Mouse (Mus musculus): ENCODE measurements at regions not wholly inside any gene's neighbourhood (a gene's known extent, or its start where the extent isn't known, plus 50 kb on each side); places are given as distances from the start of the nearest gene placed in this dataset.
A peak's percentile ranks its signal among the peaks of the same experiment; 100 is the strongest.

DNA sequence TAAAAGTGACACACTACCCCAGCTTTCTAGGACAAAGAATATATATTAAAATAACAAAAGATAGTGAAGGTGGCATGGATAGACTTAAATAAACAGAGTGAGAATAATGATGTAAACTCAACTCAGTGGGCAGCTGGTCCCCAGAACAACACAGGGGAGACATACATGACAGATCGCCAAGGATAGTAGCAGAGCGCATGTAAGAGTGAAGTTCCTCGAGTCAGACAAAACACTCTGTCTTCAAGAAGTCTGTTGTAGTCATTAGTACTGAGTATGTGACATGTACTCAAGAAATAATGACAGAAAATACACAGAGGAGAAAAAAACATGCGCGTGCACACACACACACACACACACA, 74.8 kb upstream of the Stxbp5l start:
- Histone ChIP-seq H3K4me3 (ENCODE audit: low read length) (no peak overlapping the region), H3K9me3 (ENCODE audit: control insufficient read depth, low read length) (no peaks in the 10 kb centered on the region), H3K36me3 (ENCODE audit: control insufficient read depth, insufficient read depth, low read length) (no peaks in the 10 kb centered on the region), H3K27me3 (ENCODE audit: control insufficient read depth, insufficient read depth, low read depth, low read length) (no peaks in the 10 kb centered on the region), H3K9ac (ENCODE audit: low read length) (no peak overlapping the region), H3K4me1 (replicated peaks; ENCODE audit: control insufficient read depth, insufficient read depth, low read length) (no peaks in the 10 kb centered on the region), H3K27ac (ENCODE audit: low read length) (no peak overlapping the region), H3K4me2 (ENCODE audit: low read depth, low read length) (no peak overlapping the region)
- no peak for ATAC-seq (ENCODE audit: low read depth)
- 66% methylated on average over 5 of the region's 5 CpGs for WGBS

GRCm38 (mm10) chr16:37458592-37459532, 74.1 kb upstream of the Stxbp5l start:
- Histone ChIP-seq H3K4me3 (ENCODE audit: low read length) (no peak overlapping the region), H3K4me2 (ENCODE audit: low read depth, low read length) (no peak overlapping the region), H3K27me3 (ENCODE audit: control insufficient read depth, insufficient read depth, low read depth, low read length) (no peaks in the 10 kb centered on the region), H3K9me3 (ENCODE audit: control insufficient read depth, low read length) (no peaks in the 10 kb centered on the region), H3K9ac (ENCODE audit: low read length) (no peak overlapping the region), H3K4me1 (replicated peaks; ENCODE audit: control insufficient read depth, insufficient read depth, low read length) (no peaks in the 10 kb centered on the region), H3K27ac (ENCODE audit: low read length) (no peak overlapping the region), H3K36me3 (ENCODE audit: control insufficient read depth, insufficient read depth, low read length) (no peaks in the 10 kb centered on the region)
- WGBS: 79% methylated on average over 4 of the region's 4 CpGs
- ATAC-seq (ENCODE audit: low read depth): no peak

DNA sequence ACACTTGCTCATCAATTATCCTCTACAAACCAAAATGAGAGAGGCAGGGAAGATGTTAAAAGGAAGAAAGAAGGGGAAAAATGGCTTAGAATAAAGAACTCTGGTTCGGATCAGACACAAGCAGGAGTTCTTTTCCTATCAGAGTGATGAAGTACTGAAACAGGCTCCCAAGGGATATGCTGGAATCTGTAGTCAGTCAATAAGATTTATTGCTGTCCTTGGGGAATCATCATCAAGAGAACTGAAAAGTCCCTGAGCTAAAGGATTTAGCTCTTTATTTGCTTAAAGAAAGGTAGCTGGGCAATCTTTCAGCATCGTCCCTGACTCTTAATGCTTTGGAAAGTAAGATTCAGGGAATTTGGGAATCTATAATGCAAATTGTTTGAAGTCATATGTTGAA, 71.2 kb upstream of the Stxbp5l start:
- no peak overlapping the region for H3K4me2 ChIP-seq (ENCODE audit: low read depth, low read length)
- H3K27me3 ChIP-seq (ENCODE audit: control insufficient read depth, insufficient read depth, low read depth, low read length): no peaks in the 10 kb centered on the region
- H3K4me1 ChIP-seq (replicated peaks; ENCODE audit: control insufficient read depth, insufficient read depth, low read length): no peaks in the 10 kb centered on the region
- no peak overlapping the region for H3K4me3 ChIP-seq (ENCODE audit: low read length)
- no peak overlapping the region for H3K27ac ChIP-seq (ENCODE audit: low read length)
- H3K9me3 ChIP-seq (ENCODE audit: control insufficient read depth, low read length): no peaks in the 10 kb centered on the region
- no peaks in the 10 kb centered on the region for H3K36me3 ChIP-seq (ENCODE audit: control insufficient read depth, insufficient read depth, low read length)
- ATAC-seq (ENCODE audit: low read depth): no peak
- WGBS: 51% methylated on average over 2 of the region's 2 CpGs
- no peak overlapping the region for H3K9ac ChIP-seq (ENCODE audit: low read length)

DNA sequence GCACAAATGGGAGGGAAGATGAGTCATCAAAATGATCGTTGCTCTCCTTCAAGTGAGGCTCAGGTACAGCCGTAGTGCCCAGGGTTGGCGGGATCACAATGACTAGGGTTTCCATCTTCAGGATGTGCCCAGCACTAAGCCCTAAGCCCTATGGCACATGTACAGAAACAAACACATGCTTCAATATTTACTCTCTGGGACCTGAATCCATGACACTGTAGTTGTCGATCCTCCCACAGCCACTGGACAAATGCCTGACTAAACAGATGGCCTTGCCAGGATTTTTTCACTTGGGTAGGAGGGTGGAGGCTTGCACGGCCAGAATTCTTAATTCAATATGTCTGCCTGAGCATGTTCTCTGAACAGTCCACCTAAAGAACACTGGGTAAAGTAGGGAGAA, 65.1 kb upstream of the Stxbp5l start:
- Histone ChIP-seq H3K9ac (ENCODE audit: low read length) (no peak overlapping the region), H3K4me2 (ENCODE audit: low read depth, low read length) (no peak overlapping the region), H3K4me1 (replicated peaks; ENCODE audit: control insufficient read depth, insufficient read depth, low read length) (no peaks in the 10 kb centered on the region), H3K4me3 (ENCODE audit: low read length) (no peak overlapping the region), H3K27ac (ENCODE audit: low read length) (no peak overlapping the region), H3K27me3 (ENCODE audit: control insufficient read depth, insufficient read depth, low read depth, low read length) (no peaks in the 10 kb centered on the region), H3K36me3 (ENCODE audit: control insufficient read depth, insufficient read depth, low read length) (no peaks in the 10 kb centered on the region), H3K9me3 (ENCODE audit: control insufficient read depth, low read length) (no peaks in the 10 kb centered on the region)
- no peak for ATAC-seq (ENCODE audit: low read depth)
- WGBS: 86% methylated on average over 5 of the region's 5 CpGs

DNA sequence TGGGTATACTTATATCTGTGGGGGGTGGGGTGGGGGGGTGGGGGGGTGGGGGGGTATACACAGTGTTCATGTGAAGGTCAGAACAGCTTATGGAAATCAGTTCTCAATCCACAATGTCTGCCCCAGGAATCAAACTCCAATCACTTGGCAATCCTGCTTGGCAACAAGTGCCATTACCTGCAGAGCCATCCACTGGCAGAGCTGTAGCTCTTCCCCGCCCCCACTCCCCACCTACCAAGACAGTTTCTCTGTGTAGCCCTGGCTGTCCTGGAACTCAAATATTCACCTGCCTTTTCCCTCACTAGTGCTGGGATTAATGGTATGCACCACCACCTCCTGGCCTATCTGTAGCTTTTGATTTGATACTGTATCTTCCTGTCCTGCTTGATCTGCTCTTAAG, 61.0 kb upstream of the Stxbp5l start:
- WGBS: 81% methylated on average over 1 of the region's 1 CpGs

DNA sequence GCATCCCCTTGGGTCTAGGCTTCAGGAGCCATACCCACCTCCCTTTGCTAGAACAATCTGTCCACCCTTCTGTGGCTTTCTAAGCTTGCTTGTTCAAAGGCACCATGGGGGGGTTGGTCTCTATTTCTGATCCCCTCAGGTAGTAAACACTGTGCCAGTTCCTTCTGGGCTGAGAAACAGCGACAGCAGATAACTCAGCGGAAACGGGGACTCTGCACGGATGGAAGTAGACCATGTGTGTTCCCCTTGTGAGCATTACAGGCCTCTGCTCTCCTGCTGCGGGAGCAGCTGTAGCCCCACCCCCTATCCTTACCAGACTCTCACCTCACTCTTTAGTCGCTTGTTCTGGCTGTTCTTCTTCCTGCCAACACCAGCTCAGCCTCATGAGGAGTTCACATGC, 58.2 kb upstream of the Stxbp5l start:
- H3K9me3 ChIP-seq (ENCODE audit: control insufficient read depth, low read length): no peaks in the 10 kb centered on the region
- H3K4me2 ChIP-seq (ENCODE audit: low read depth, low read length): no peak overlapping the region
- H3K4me1 ChIP-seq (replicated peaks; ENCODE audit: control insufficient read depth, insufficient read depth, low read length): no peaks in the 10 kb centered on the region
- no peaks in the 10 kb centered on the region for H3K27me3 ChIP-seq (ENCODE audit: control insufficient read depth, insufficient read depth, low read depth, low read length)
- no peak overlapping the region for H3K9ac ChIP-seq (ENCODE audit: low read length)
- 50% methylated on average over 6 of the region's 6 CpGs for WGBS
- H3K36me3 ChIP-seq (ENCODE audit: control insufficient read depth, insufficient read depth, low read length): no peaks in the 10 kb centered on the region
- no peak overlapping the region for H3K27ac ChIP-seq (ENCODE audit: low read length)
- ATAC-seq (ENCODE audit: low read depth): no peak
- no peak overlapping the region for H3K4me3 ChIP-seq (ENCODE audit: low read length)

More for the DNA sequence above, 61.0 kb upstream of the Stxbp5l start:
- no peaks in the 10 kb centered on the region for H3K36me3 ChIP-seq (ENCODE audit: control insufficient read depth, insufficient read depth, low read length)
- H3K9ac ChIP-seq (ENCODE audit: low read length): no peak overlapping the region
- ATAC-seq (ENCODE audit: low read depth): no peak
- H3K27ac ChIP-seq (ENCODE audit: low read length): no peak overlapping the region
- no peaks in the 10 kb centered on the region for H3K4me1 ChIP-seq (replicated peaks; ENCODE audit: control insufficient read depth, insufficient read depth, low read length)
- H3K4me3 ChIP-seq (ENCODE audit: low read length): no peak overlapping the region
- H3K27me3 ChIP-seq (ENCODE audit: control insufficient read depth, insufficient read depth, low read depth, low read length): no peaks in the 10 kb centered on the region
- no peak overlapping the region for H3K4me2 ChIP-seq (ENCODE audit: low read depth, low read length)
- no peaks in the 10 kb centered on the region for H3K9me3 ChIP-seq (ENCODE audit: control insufficient read depth, low read length)

DNA sequence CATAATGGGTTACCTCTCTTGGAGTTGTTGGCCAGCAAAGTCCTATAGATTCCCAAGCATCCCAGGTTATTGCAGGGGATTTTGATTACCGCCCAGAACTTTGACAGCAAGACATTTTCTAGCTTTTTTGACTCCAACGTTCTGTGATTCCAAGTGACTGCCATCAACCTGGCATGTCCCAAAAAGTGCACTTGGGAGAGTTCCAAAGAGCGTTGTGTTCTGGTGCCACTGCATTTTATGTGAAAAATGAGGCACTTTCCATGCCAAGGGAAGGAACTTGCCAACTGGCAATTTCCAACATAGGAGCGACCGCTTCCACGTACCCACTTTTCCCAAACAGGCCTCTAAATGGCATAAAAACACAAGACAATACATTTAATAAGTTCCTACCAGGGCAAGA, 57.7 kb upstream of the Stxbp5l start:
- WGBS: 84% methylated on average over 6 of the region's 6 CpGs
- no peak overlapping the region for H3K27ac ChIP-seq (ENCODE audit: low read length)
- no peak for ATAC-seq (ENCODE audit: low read depth)
- H3K27me3 ChIP-seq (ENCODE audit: control insufficient read depth, insufficient read depth, low read depth, low read length): no peaks in the 10 kb centered on the region
- no peak overlapping the region for H3K9ac ChIP-seq (ENCODE audit: low read length)
- no peak overlapping the region for H3K4me3 ChIP-seq (ENCODE audit: low read length)
- no peaks in the 10 kb centered on the region for H3K36me3 ChIP-seq (ENCODE audit: control insufficient read depth, insufficient read depth, low read length)
- H3K9me3 ChIP-seq (ENCODE audit: control insufficient read depth, low read length): no peaks in the 10 kb centered on the region
- no peaks in the 10 kb centered on the region for H3K4me1 ChIP-seq (replicated peaks; ENCODE audit: control insufficient read depth, insufficient read depth, low read length)
- no peak overlapping the region for H3K4me2 ChIP-seq (ENCODE audit: low read depth, low read length)

- H3K4me1 ChIP-seq (replicated peaks; ENCODE audit: control insufficient read depth, insufficient read depth, low read length): no peaks in the 10 kb centered on the region
- no peaks in the 10 kb centered on the region for H3K9me3 ChIP-seq (ENCODE audit: control insufficient read depth, low read length)
- H3K4me3 ChIP-seq (ENCODE audit: low read length): no peak overlapping the region
- no peaks in the 10 kb centered on the region for H3K36me3 ChIP-seq (ENCODE audit: control insufficient read depth, insufficient read depth, low read length)
- no peak overlapping the region for H3K4me2 ChIP-seq (ENCODE audit: low read depth, low read length)
- 57% methylated on average over 14 of the region's 14 CpGs for WGBS
- no peaks in the 10 kb centered on the region for H3K27me3 ChIP-seq (ENCODE audit: control insufficient read depth, insufficient read depth, low read depth, low read length)
- H3K9ac ChIP-seq (ENCODE audit: low read length): no peak overlapping the region
- H3K27ac ChIP-seq (ENCODE audit: low read length): no peak overlapping the region
- ATAC-seq (ENCODE audit: low read depth): 0 out of 2 replicates have a peak, but pooled peaks have one; percentile 31
These were observed 55.9 kb upstream of the Stxbp5l start for GRCm38 (mm10) chr16:37440628-37441164.
